Mouse (Mus musculus): ENCODE data around the gene Mpp3. TPM values are rescaled to one million over a fixed set of nuclear protein-coding genes. Genes with fewer than 3 reads are reported as not detected.

Gene Mpp3
- 2.9 TPM for polyA plus RNA-seq (2015; fragmentation: Illumina TruSeq; extraction: RNeasy Lipid Tissue Mini Kit (QIAGEN cat#74804); ENCODE audit: insufficient read depth, low replicate concordance)

GRCm38 (mm10) chr11:102028087-102028816 is at the start of gene Mpp3:
Gene Mpp3, minus strand, starts transcription at chr11:102028461.

GRCm38 (mm10) chr11:102041350-102041949 is 13.2 kb upstream of the Mpp3 start, which contains the start of gene Cd300lg:
Gene Cd300lg, plus strand, starts transcription at chr11:102041509.

GRCm38 (mm10) chr11:101986913-101987312 is 41.3 kb downstream of the Mpp3 start, which contains the start of gene Dusp3:
Gene Dusp3, minus strand, starts transcription at chr11:101987013.

GRCm38 (mm10) chr11:101984054-101985025 is 43.9 kb downstream of the Mpp3 start, which contains the start of gene Cfap97d1:
Gene Cfap97d1, plus strand, starts transcription at chr11:101984279.

GRCm38 (mm10) chr11:101966965-101967614 is 61.2 kb downstream of the Mpp3 start, which contains the start of gene Sost:
Gene Sost, minus strand, starts transcription at chr11:101967015.

Other genes starting within 250 kb of the Mpp3 start
- not detected for gene Etv4, start 243.1 kb downstream of the Mpp3 start, polyA plus RNA-seq (2015; fragmentation: Illumina TruSeq; extraction: RNeasy Lipid Tissue Mini Kit (QIAGEN cat#74804); ENCODE audit: insufficient read depth, low replicate concordance)
- gene Meox1, start 134.1 kb downstream of the Mpp3 start, polyA plus RNA-seq (2015; fragmentation: Illumina TruSeq; extraction: RNeasy Lipid Tissue Mini Kit (QIAGEN cat#74804); ENCODE audit: insufficient read depth, low replicate concordance): 1.6 TPM
- not detected for gene Sost, start 61.4 kb downstream of the Mpp3 start, polyA plus RNA-seq (2015; fragmentation: Illumina TruSeq; extraction: RNeasy Lipid Tissue Mini Kit (QIAGEN cat#74804); ENCODE audit: insufficient read depth, low replicate concordance)
- gene Cfap97d1, start 44.2 kb downstream of the Mpp3 start, polyA plus RNA-seq (2015; fragmentation: Illumina TruSeq; extraction: RNeasy Lipid Tissue Mini Kit (QIAGEN cat#74804); ENCODE audit: insufficient read depth, low replicate concordance): not detected
- 29.7 TPM for gene Dusp3, start 41.4 kb downstream of the Mpp3 start, polyA plus RNA-seq (2015; fragmentation: Illumina TruSeq; extraction: RNeasy Lipid Tissue Mini Kit (QIAGEN cat#74804); ENCODE audit: insufficient read depth, low replicate concordance)
- gene Cd300lg, start 13.0 kb upstream of the Mpp3 start, polyA plus RNA-seq (2015; fragmentation: Illumina TruSeq; extraction: RNeasy Lipid Tissue Mini Kit (QIAGEN cat#74804); ENCODE audit: insufficient read depth, low replicate concordance): 14.5 TPM
- gene Mpp2, start 60.1 kb upstream of the Mpp3 start, polyA plus RNA-seq (2015; fragmentation: Illumina TruSeq; extraction: RNeasy Lipid Tissue Mini Kit (QIAGEN cat#74804); ENCODE audit: insufficient read depth, low replicate concordance): 1.4 TPM
- not detected for gene Ppy, start 72.9 kb upstream of the Mpp3 start, polyA plus RNA-seq (2015; fragmentation: Illumina TruSeq; extraction: RNeasy Lipid Tissue Mini Kit (QIAGEN cat#74804); ENCODE audit: insufficient read depth, low replicate concordance)
- not detected for gene Pyy, start 79.4 kb upstream of the Mpp3 start, polyA plus RNA-seq (2015; fragmentation: Illumina TruSeq; extraction: RNeasy Lipid Tissue Mini Kit (QIAGEN cat#74804); ENCODE audit: insufficient read depth, low replicate concordance)
- not detected for gene Nags, start 117.1 kb upstream of the Mpp3 start, polyA plus RNA-seq (2015; fragmentation: Illumina TruSeq; extraction: RNeasy Lipid Tissue Mini Kit (QIAGEN cat#74804); ENCODE audit: insufficient read depth, low replicate concordance)
- gene Tmem101, start 127.9 kb upstream of the Mpp3 start, polyA plus RNA-seq (2015; fragmentation: Illumina TruSeq; extraction: RNeasy Lipid Tissue Mini Kit (QIAGEN cat#74804); ENCODE audit: insufficient read depth, low replicate concordance): 6.3 TPM
- gene Lsm12, start 156.8 kb upstream of the Mpp3 start, polyA plus RNA-seq (2015; fragmentation: Illumina TruSeq; extraction: RNeasy Lipid Tissue Mini Kit (QIAGEN cat#74804); ENCODE audit: insufficient read depth, low replicate concordance): 36.5 TPM
- 22.7 TPM for gene G6pc3, start 161.2 kb upstream of the Mpp3 start, polyA plus RNA-seq (2015; fragmentation: Illumina TruSeq; extraction: RNeasy Lipid Tissue Mini Kit (QIAGEN cat#74804); ENCODE audit: insufficient read depth, low replicate concordance)
- 17.0 TPM for gene Hdac5, start 201.7 kb upstream of the Mpp3 start, polyA plus RNA-seq (2015; fragmentation: Illumina TruSeq; extraction: RNeasy Lipid Tissue Mini Kit (QIAGEN cat#74804); ENCODE audit: insufficient read depth, low replicate concordance)
- gene BC030867, start 220.4 kb upstream of the Mpp3 start, polyA plus RNA-seq (2015; fragmentation: Illumina TruSeq; extraction: RNeasy Lipid Tissue Mini Kit (QIAGEN cat#74804); ENCODE audit: insufficient read depth, low replicate concordance): 1.2 TPM
- not detected for gene Asb16, start 240.3 kb upstream of the Mpp3 start, polyA plus RNA-seq (2015; fragmentation: Illumina TruSeq; extraction: RNeasy Lipid Tissue Mini Kit (QIAGEN cat#74804); ENCODE audit: insufficient read depth, low replicate concordance)